Mouse (Mus musculus) embryonic facial prominence, embryonic 14.5 days (tissue): ENCODE measurements at regions not wholly inside any gene's neighbourhood (a gene's known extent, or its start where the extent isn't known, plus 50 kb on each side); places are given as distances from the start of the nearest gene placed in this dataset.
A peak's percentile ranks its signal among the peaks of the same experiment; 100 is the strongest.

ENCODE experiments used
- ATAC-seq: fragments of 200-750 bp; cut with Nextera tagmentation; 2 replicates; pipeline ENCODE4 v1.8.0; 2017; ENCODE audit warnings: low read depth, moderate number of reproducible peaks, moderate TSS enrichment
- DNase-seq: peaks from one replicate; pipeline ENCODE4 v3.0.0-alpha.2; 2015; ENCODE audit warnings: low spot score
- H3K27ac ChIP-seq: fragments of 300-500 bp; sonication (generic); replicated peaks from 2 replicates; pipeline ENCODE4 v1.5.1; 2014; ENCODE audit warnings: low read depth, mild to moderate bottlenecking, low read length, moderate library complexity
- H3K27me3 ChIP-seq: fragments of 300-500 bp; sonication (generic); replicated peaks from 2 replicates; pipeline ENCODE4 v1.6.1; 2014; ENCODE audit warnings: low read length; ENCODE audit not compliant: control insufficient read depth, insufficient read depth
- H3K36me3 ChIP-seq: fragments of 300-500 bp; sonication (generic); 2 replicates; pipeline ENCODE4 v1.6.1; 2014; ENCODE audit warnings: low read length, mixed read lengths; ENCODE audit not compliant: control insufficient read depth, insufficient read depth
- H3K4me1 ChIP-seq: fragments of 300-500 bp; sonication (generic); 2 replicates; pipeline ENCODE4 v1.6.1; 2014; ENCODE audit warnings: antibody characterized with exemption, low read length; ENCODE audit not compliant: control insufficient read depth, insufficient read depth
- H3K4me2 ChIP-seq: fragments of 300-500 bp; sonication (generic); 2 replicates; pipeline ENCODE4 v1.6.1; 2014; ENCODE audit warnings: low read depth, mild to moderate bottlenecking, low read length, moderate library complexity, mixed read lengths
- H3K4me3 ChIP-seq: fragments of 300-500 bp; sonication (generic); 2 replicates; pipeline ENCODE4 v1.5.1; 2014; ENCODE audit warnings: low read depth, mild to moderate bottlenecking, low read length
- H3K9ac ChIP-seq: fragments of 300-500 bp; sonication (generic); 2 replicates; pipeline ENCODE4 v1.6.1; 2014; ENCODE audit warnings: low read depth, mild to moderate bottlenecking, low read length, moderate library complexity, mixed read lengths
- H3K9me3 ChIP-seq: fragments of 300-500 bp; sonication (generic); 2 replicates; pipeline ENCODE4 v1.6.1; 2016; ENCODE audit warnings: low read length; ENCODE audit not compliant: control insufficient read depth
- WGBS: fragments of 180-500 bp; shearing (Covaris S2); extraction: QIAGEN DNeasy Blood & Tissue Kit; methylation state at CpG from one replicate; pipeline ENCODE4 v1.1.7; 2014; 5-methylcytosine and 5-hydroxymethylcytosine counted together

DNA sequence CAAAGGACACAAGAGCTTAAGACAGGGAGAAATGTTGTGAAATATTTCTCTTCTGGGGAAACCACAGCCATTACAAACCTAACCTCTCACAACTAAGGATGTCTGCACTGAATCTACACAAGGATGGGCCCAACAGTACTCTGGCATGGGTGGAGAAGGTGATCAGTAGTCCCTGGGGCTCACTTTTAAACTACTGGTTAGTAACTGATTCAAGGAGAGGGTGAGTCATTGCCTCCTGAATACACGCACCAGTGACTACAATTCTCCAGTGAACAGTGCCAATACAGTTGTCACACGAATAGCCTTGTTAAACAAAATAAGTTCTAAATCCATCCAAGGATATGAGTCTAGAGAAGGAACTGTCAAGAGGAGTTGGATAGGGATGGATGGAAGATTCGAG is 232.6 kb upstream of the Gm21830 start:
- Histone ChIP-seq H3K9me3 (no peaks in the 10 kb centered on the region), H3K9ac (no peak overlapping the region), H3K4me3 (no peak overlapping the region), H3K4me1 (no peaks in the 10 kb centered on the region), H3K27me3 (no peaks in the 10 kb centered on the region), H3K4me2 (no peak overlapping the region), H3K27ac (no peak overlapping the region), H3K36me3 (no peaks in the 10 kb centered on the region)
- WGBS, result 74% methylated on average over 3 of the region's 3 CpGs
- no peak for DNase-seq
- no peak for ATAC-seq

DNA sequence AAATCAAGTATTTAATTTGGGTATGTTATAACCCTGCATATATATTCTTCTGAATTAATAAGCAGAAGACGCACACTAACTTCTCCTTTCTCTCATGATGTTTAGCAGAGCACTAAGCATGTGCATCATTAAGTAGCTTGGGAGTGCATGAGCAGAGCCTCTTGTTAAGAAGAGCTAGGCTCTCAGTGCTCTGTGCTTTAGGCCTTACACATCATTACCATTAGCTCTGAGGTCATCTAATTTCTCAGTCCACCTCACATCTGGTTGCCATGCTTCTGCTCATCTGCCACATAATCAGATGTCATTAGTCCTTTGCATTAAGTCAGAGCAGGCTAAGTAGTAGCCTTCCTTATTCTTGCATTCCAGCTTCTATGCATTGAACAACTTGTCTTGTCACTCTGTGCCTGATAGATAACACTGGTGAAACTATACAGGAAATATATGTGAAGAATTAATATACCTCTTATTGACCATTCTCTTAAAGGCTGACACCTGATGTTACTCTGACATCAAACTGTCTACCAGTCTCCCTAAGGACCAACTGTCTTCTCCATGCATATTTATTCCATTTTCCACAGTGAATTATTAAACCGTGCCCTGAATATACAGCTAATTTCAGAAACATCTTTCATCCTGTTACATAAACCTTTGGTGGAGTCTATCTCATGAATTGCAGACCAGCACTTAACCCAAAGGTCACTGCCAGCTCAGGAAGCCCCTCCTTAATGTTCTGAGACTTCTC is 192.3 kb upstream of the Gm21830 start:
- no peak for ATAC-seq
- H3K4me1 ChIP-seq, result no peaks in the 10 kb centered on the region
- H3K4me3 ChIP-seq, result no peak overlapping the region
- DNase-seq, result no peak
- no peak overlapping the region for H3K4me2 ChIP-seq
- H3K36me3 ChIP-seq, result no peaks in the 10 kb centered on the region
- H3K9ac ChIP-seq, result no peak overlapping the region
- WGBS, result 59% methylated on average over 2 of the region's 2 CpGs
- no peak overlapping the region for H3K27ac ChIP-seq
- no peaks in the 10 kb centered on the region for H3K27me3 ChIP-seq
- H3K9me3 ChIP-seq, result no peaks in the 10 kb centered on the region

DNA sequence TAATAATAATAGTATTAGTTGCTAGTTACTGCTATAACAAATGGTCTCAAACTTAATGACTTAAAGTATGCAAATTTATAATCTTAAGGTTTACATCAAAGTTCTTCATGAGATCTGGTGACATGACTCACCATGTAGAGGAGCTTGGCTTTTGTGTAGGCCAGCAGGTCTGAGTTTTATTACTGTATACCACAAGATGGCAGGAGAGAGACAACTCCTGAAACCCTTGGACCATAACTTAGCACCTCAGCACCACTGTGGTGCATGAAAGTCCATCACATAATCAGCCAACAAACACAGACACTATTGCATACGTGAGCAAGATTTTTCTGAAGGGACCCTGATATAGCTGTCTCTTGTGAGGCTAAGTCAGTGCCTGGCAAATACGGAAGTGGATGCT is 187.2 kb upstream of the Gm21830 start:
- H3K4me3 ChIP-seq, result no peak overlapping the region
- H3K4me2 ChIP-seq, result no peak overlapping the region
- no peaks in the 10 kb centered on the region for H3K4me1 ChIP-seq
- H3K9me3 ChIP-seq, result no peaks in the 10 kb centered on the region
- WGBS, result 82% methylated on average over 2 of the region's 2 CpGs
- H3K9ac ChIP-seq, result no peak overlapping the region
- H3K36me3 ChIP-seq, result no peaks in the 10 kb centered on the region
- H3K27ac ChIP-seq, result no peak overlapping the region
- no peaks in the 10 kb centered on the region for H3K27me3 ChIP-seq
- peak; percentile 14 for DNase-seq
- no peak for ATAC-seq

DNA sequence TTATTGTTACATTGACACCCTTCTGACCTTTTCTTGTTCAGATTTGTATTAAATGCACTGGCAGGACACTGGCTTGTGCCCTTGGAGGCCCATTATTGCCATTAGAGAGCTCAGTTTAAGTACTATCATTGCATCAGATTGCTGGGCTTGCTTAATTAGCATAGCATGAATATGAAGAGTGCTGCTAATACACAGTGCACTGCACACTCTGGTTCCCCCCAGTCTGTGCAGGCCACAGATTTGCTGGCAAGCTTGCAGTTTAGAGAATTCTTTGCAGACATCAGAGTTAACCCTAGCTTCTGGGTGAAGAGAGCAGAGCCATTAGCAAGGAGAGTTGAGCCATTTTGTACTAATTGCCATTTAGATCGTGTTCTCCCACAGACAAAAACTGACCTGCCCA is 156.1 kb upstream of the Gm21830 start:
- no peaks in the 10 kb centered on the region for H3K27me3 ChIP-seq
- no peak overlapping the region for H3K4me2 ChIP-seq
- ATAC-seq (no peak), DNase-seq (no peak)
- no peaks in the 10 kb centered on the region for H3K4me1 ChIP-seq
- H3K27ac ChIP-seq, result no peak overlapping the region
- H3K9ac ChIP-seq, result no peak overlapping the region
- 55% methylated on average over 1 of the region's 1 CpGs for whole genome bisulfite sequencing
- H3K4me3 ChIP-seq, result no peak overlapping the region
- no peaks in the 10 kb centered on the region for H3K9me3 ChIP-seq
- H3K36me3 ChIP-seq, result no peaks in the 10 kb centered on the region
